Comparison of ENCODE assay signal across 18 mouse cellular contexts in the genomic region with DNA sequence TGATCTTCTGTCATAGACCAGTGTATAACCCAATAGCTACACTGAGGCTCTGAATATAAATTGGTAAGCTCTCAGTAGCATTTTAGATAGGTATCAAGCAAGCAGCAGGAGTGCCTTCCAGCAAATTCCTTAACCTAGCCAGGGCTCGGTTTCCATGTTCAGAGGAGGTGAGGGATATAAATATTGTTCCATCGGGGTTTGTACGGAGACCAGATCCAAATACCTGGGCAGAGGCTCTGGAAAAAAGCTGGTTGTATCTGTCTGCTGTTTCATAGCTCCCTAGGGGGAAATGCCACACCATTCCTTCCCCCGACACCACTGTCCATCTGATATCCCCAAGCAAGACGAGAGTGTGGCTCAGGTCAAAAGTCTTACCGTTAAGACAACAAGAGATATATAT. TPM values are rescaled to one million over a fixed set of nuclear protein-coding genes. Genes with fewer than 3 reads are reported as not detected.
DNase-seq lines count a peak whose midpoint lies in the region; TF ChIP-seq lines count a peak whose summit lies in the region.
"Had no signal": no experiment of that assay in that cellular context is flagged by ENCODE, and none has a peak within 500 bp of the region (broad histone marks: within the 10 kb centered on the region; RNA-seq: fewer than 3 reads in every experiment).

No protein-coding gene starts in this region.

- DNase-seq in gastrocnemius, adult 18-20 months (ENCODE audit: low spot score) = peak; percentile 69
- DNase-seq in gastrocnemius, postnatal 36 days = no peak
- DNase-seq in gastrocnemius, adult 2 months = peak; percentile 50
- DNase-seq in gastrocnemius, postnatal 10 days = no peak
- peak; percentile 59 for DNase-seq in gastrocnemius, postnatal 25 days
- no peak for DNase-seq in gastrocnemius, postnatal 4 days (ENCODE audit: low spot score in 2 of 2)
- DNase-seq in skeletal muscle tissue, adult 2 months (ENCODE audit: low read depth, low spot score) = peak; percentile 56
- no peak for DNase-seq in adipocyte (ENCODE audit: low spot score)
- DNase-seq: adrenal gland, adult 2 months; adrenal gland, adult 8-10 months; adrenal gland, postnatal 10 days; adrenal gland, postnatal 14 days; adrenal gland, postnatal 25 days; adrenal gland, postnatal 36 days; B cell, adult 2 months; cerebellum, adult 11 months; cerebellum, adult 11-12 months; cerebellum, adult 18-20 months had no signal

- H3K4me3 ChIP-seq in gastrocnemius, adult 2 months = no peak overlapping the region

- TF ChIP-seq CTCF in gastrocnemius, adult 2 months (IDR thresholded peaks at IDR 0.05) = no peak

- H3K27ac ChIP-seq in gastrocnemius, adult 2 months = peak overlapping the region; percentile 77

- intact Hi-C loops in gastrocnemius, postnatal 36 days (cut with DNase I) = no loop called here
- intact Hi-C loops in gastrocnemius, adult 2 months (cut with DNase I) = no loop called here

RNA-seq across cellular contexts. Expression of gene Ptpn3, which starts 47.2 kb away (rescaled TPM):
- total RNA-seq in gastrocnemius, adult 18-20 months (2021) = 10 to 100 TPM; 43.7 to 51.4 TPM
- total RNA-seq in gastrocnemius, postnatal 36 days (2021) = 10 to 100 TPM; 37.5 to 41.5 TPM
- 10 to 100 TPM; 29.8 to 77.3 TPM for total RNA-seq in gastrocnemius, adult 2 months (2021)
- total RNA-seq in gastrocnemius, postnatal 10 days (2021) = 10 to 100 TPM; 13.8 to 17.0 TPM
- 10 to 100 TPM; 40.4 to 46.3 TPM for total RNA-seq in gastrocnemius, postnatal 25 days (2021)
- 10 to 100 TPM; 11.0 to 15.6 TPM for total RNA-seq in gastrocnemius, postnatal 4 days (2021)

Comparison
In these comparisons a context has a peak if more than half of its experiments do, and no peak if none do; other contexts are left out.
1. DNase-seq: peak in gastrocnemius, adult 18-20 months (single experiment), gastrocnemius, adult 2 months (single experiment), gastrocnemius, postnatal 25 days (single experiment) and skeletal muscle tissue, adult 2 months (single experiment); none in gastrocnemius, postnatal 36 days (0 of 2), gastrocnemius, postnatal 10 days (single experiment), gastrocnemius, postnatal 4 days (0 of 2) and adipocyte (single experiment).